Mouse (Mus musculus): Measurements from ENCODE around the gene Ly6g6e. TPM values are rescaled to one million over a fixed set of nuclear protein-coding genes. Genes with fewer than 3 reads are reported as not detected.

Ly6g6e gene
- polyA plus RNA-seq, 1 experiment from 2014 or later: 3.7 TPM

Other genes with a start within 250 kb of the Ly6g6e start
- 60.8 and 64.9 TPM in 2 replicates for gene Stk19, start 240.0 kb upstream of the Ly6g6e start, polyA plus RNA-seq (2021; fragmentation: Nextera tagmentation)
- 25.6 and 26.2 TPM in 2 replicates for gene Dxo, start 239.9 kb upstream of the Ly6g6e start, polyA plus RNA-seq (2021; fragmentation: Nextera tagmentation)
- 20.2 and 21.7 TPM in 2 replicates for gene Skiv2l, start 226.7 kb upstream of the Ly6g6e start, polyA plus RNA-seq (2021; fragmentation: Nextera tagmentation)
- gene Nelfe, start 226.5 kb upstream of the Ly6g6e start, polyA plus RNA-seq (2021; fragmentation: Nextera tagmentation): 34.1 and 37.6 TPM in 2 replicates
- gene Cfb, start 214.4 kb upstream of the Ly6g6e start, polyA plus RNA-seq (2021; fragmentation: Nextera tagmentation): 0.39 and 0.50 TPM in 2 replicates
- 0.17 and 0.25 TPM in 2 replicates for gene Zbtb12, start 197.4 kb upstream of the Ly6g6e start, polyA plus RNA-seq (2021; fragmentation: Nextera tagmentation)
- not detected in 2 replicates for gene Gm20547, start 194.9 kb upstream of the Ly6g6e start, polyA plus RNA-seq (2021; fragmentation: Nextera tagmentation)
- 2.7 and 3.3 TPM in 2 replicates for gene C2, start 178.6 kb upstream of the Ly6g6e start, polyA plus RNA-seq (2021; fragmentation: Nextera tagmentation)
- 20.4 and 20.9 TPM in 2 replicates for gene Ehmt2, start 178.4 kb upstream of the Ly6g6e start, polyA plus RNA-seq (2021; fragmentation: Nextera tagmentation)
- 0.48 TPM in 2 replicates for gene Slc44a4, start 162.4 kb upstream of the Ly6g6e start, polyA plus RNA-seq (2021; fragmentation: Nextera tagmentation)
- gene Neu1, start 145.6 kb upstream of the Ly6g6e start, polyA plus RNA-seq (2021; fragmentation: Nextera tagmentation): 30.2 and 37.0 TPM in 2 replicates
- 0.48 and 1.1 TPM in 2 replicates for gene Hspa1b, start 117.7 kb upstream of the Ly6g6e start, polyA plus RNA-seq (2021; fragmentation: Nextera tagmentation)
- not detected in 2 replicates for gene Gm20481, start 107.0 kb upstream of the Ly6g6e start, polyA plus RNA-seq (2021; fragmentation: Nextera tagmentation)
- gene Hspa1a, start 104.7 kb upstream of the Ly6g6e start, polyA plus RNA-seq (2021; fragmentation: Nextera tagmentation): 5.3 and 7.0 TPM in 2 replicates
- 0.90 and 1.5 TPM in 2 replicates for gene Hspa1l, start 104.2 kb upstream of the Ly6g6e start, polyA plus RNA-seq (2021; fragmentation: Nextera tagmentation)
- gene Lsm2, start 95.0 kb upstream of the Ly6g6e start, polyA plus RNA-seq (2021; fragmentation: Nextera tagmentation): 33.6 and 33.9 TPM in 2 replicates
- gene Vars, start 75.9 kb upstream of the Ly6g6e start, polyA plus RNA-seq (2021; fragmentation: Nextera tagmentation): 15.7 and 17.2 TPM in 2 replicates
- gene Vwa7, start 60.3 kb upstream of the Ly6g6e start, polyA plus RNA-seq (2021; fragmentation: Nextera tagmentation): 0.13 and 0.25 TPM in 2 replicates
- 0.89 and 0.92 TPM in 2 replicates for gene Sapcd1, start 48.9 kb upstream of the Ly6g6e start, polyA plus RNA-seq (2021; fragmentation: Nextera tagmentation)
- 0.37 and 0.45 TPM in 2 replicates for gene Msh5, start 30.2 kb upstream of the Ly6g6e start, polyA plus RNA-seq (2021; fragmentation: Nextera tagmentation)
- 22.7 and 26.4 TPM in 2 replicates for gene Clic1, start 26.9 kb upstream of the Ly6g6e start, polyA plus RNA-seq (2021; fragmentation: Nextera tagmentation)
- gene Ddah2, start 17.9 kb upstream of the Ly6g6e start, polyA plus RNA-seq (2021; fragmentation: Nextera tagmentation): 20.0 and 22.8 TPM in 2 replicates
- not detected in 2 replicates for gene Ly6g6c, start 11.5 kb upstream of the Ly6g6e start, polyA plus RNA-seq (2021; fragmentation: Nextera tagmentation)
- gene Mpig6b, start 10.7 kb upstream of the Ly6g6e start, polyA plus RNA-seq (2021; fragmentation: Nextera tagmentation): not detected in 2 replicates
- gene Ly6g6d, start 1.2 kb downstream of the Ly6g6e start, polyA plus RNA-seq (2021; fragmentation: Nextera tagmentation): 1.6 and 2.3 TPM in 2 replicates
- 1.6 and 2.2 TPM in 2 replicates for gene Ly6g6f, start 8.7 kb downstream of the Ly6g6e start, polyA plus RNA-seq (2021; fragmentation: Nextera tagmentation)
- gene Abhd16a, start 12.4 kb downstream of the Ly6g6e start, polyA plus RNA-seq (2021; fragmentation: Nextera tagmentation): 102 and 121 TPM in 2 replicates
- not detected in 2 replicates for gene Ly6g5c, start 31.4 kb downstream of the Ly6g6e start, polyA plus RNA-seq (2021; fragmentation: Nextera tagmentation)
- gene Ly6g5b, start 38.5 kb downstream of the Ly6g6e start, polyA plus RNA-seq (2021; fragmentation: Nextera tagmentation): not detected in 2 replicates
- gene Gpank1, start 44.6 kb downstream of the Ly6g6e start, polyA plus RNA-seq (2021; fragmentation: Nextera tagmentation): 21.2 and 22.7 TPM in 2 replicates
- gene Csnk2b, start 45.2 kb downstream of the Ly6g6e start, polyA plus RNA-seq (2021; fragmentation: Nextera tagmentation): 240 and 277 TPM in 2 replicates
- 32.3 and 43.2 TPM in 2 replicates for gene D17H6S53E, start 49.5 kb downstream of the Ly6g6e start, polyA plus RNA-seq (2021; fragmentation: Nextera tagmentation)
- not detected in 2 replicates for gene Apom, start 55.1 kb downstream of the Ly6g6e start, polyA plus RNA-seq (2021; fragmentation: Nextera tagmentation)
- gene Bag6, start 58.3 kb downstream of the Ly6g6e start, polyA plus RNA-seq (2021; fragmentation: Nextera tagmentation): 59.0 and 84.6 TPM in 2 replicates
- 14.9 and 37.9 TPM in 2 replicates for gene Prrc2a, start 88.0 kb downstream of the Ly6g6e start, polyA plus RNA-seq (2021; fragmentation: Nextera tagmentation)
- gene Aif1, start 99.2 kb downstream of the Ly6g6e start, polyA plus RNA-seq (2021; fragmentation: Nextera tagmentation): 32.2 and 36.1 TPM in 2 replicates
- 26.1 and 36.8 TPM in 2 replicates for gene Lst1, start 111.5 kb downstream of the Ly6g6e start, polyA plus RNA-seq (2021; fragmentation: Nextera tagmentation)
- gene Ltb, start 117.5 kb downstream of the Ly6g6e start, polyA plus RNA-seq (2021; fragmentation: Nextera tagmentation): 0.48 and 0.93 TPM in 2 replicates
- gene Tnf, start 125.1 kb downstream of the Ly6g6e start, polyA plus RNA-seq (2021; fragmentation: Nextera tagmentation): not detected in 2 replicates
- gene Lta, start 128.4 kb downstream of the Ly6g6e start, polyA plus RNA-seq (2021; fragmentation: Nextera tagmentation): 0.15 TPM in 1 of 2 replicates, not detected in the other
- not detected in 2 replicates for gene Gm16181, start 143.9 kb downstream of the Ly6g6e start, polyA plus RNA-seq (2021; fragmentation: Nextera tagmentation)
- 636 and 753 TPM in 2 replicates for gene Atp6v1g2, start 156.8 kb downstream of the Ly6g6e start, polyA plus RNA-seq (2021; fragmentation: Nextera tagmentation)
- 8.9 and 9.3 TPM in 2 replicates for gene Nfkbil1, start 158.9 kb downstream of the Ly6g6e start, polyA plus RNA-seq (2021; fragmentation: Nextera tagmentation)
- gene Ddx39b, start 164.8 kb downstream of the Ly6g6e start, polyA plus RNA-seq (2021; fragmentation: Nextera tagmentation): 165 and 169 TPM in 2 replicates
- gene H2-D1, start 185.8 kb downstream of the Ly6g6e start, polyA plus RNA-seq (2021; fragmentation: Nextera tagmentation): 62.8 and 80.2 TPM in 2 replicates
- 0.44 and 0.75 TPM in 2 replicates for gene H2-Q1, start 243.5 kb downstream of the Ly6g6e start, polyA plus RNA-seq (2021; fragmentation: Nextera tagmentation)